Mouse (Mus musculus): ENCODE measurements around the gene Lce1b. TPM values are rescaled to one million over a fixed set of nuclear protein-coding genes. Genes with fewer than 3 reads are reported as not detected.
"Not testable (repeated sequence)": the region's sequence is repeated elsewhere in the genome, so short reads cannot be mapped to it uniquely, and the experiment has no call there.

Gene Lce1b
- not detected in 2 replicates for polyA plus RNA-seq (2015; fragmentation: Nextera tagmentation; extraction: Ambion mirVana)

DNA sequence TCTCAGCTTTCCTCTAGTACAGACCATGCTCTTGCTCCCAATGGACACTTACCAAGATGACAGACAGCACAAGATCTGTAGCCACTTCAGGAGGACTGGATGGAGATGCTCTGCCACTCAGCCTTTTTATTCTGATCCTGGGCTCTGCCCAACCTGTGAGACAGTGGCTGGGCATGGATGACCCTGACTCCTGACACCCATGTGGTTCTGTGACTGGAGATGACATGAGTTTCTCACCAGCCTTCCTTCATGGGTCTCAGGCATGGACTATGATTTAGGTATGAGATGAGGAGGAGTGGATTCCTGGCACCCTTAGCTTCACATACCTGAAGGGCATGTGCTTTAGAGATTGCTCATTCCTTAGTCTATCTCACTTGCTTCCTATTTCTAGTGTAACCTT is at the start of gene Lce1b:
Gene Lce1b, minus strand, starts transcription at position 101 of the 400 bp plus-strand sequence.
- no peaks in the 10 kb centered on the region for H3K27me3 ChIP-seq
- H3K4me2 ChIP-seq: no peak within 1 kb of the TSS
- no peak within 1 kb of the TSS for H3K27ac ChIP-seq
- no peaks in the 10 kb centered on the region for H3K36me3 ChIP-seq
- no peak for ATAC-seq (ENCODE audit: borderline replicate concordance, extremely low read depth, low FRiP score, low TSS enrichment)
- no peak within 1 kb of the TSS for H3K9ac ChIP-seq
- no peak within 1 kb of the TSS for H3K4me3 ChIP-seq
- no peaks in the 10 kb centered on the region for H3K4me1 ChIP-seq
- no peaks in the 10 kb centered on the region for H3K9me3 ChIP-seq

DNA sequence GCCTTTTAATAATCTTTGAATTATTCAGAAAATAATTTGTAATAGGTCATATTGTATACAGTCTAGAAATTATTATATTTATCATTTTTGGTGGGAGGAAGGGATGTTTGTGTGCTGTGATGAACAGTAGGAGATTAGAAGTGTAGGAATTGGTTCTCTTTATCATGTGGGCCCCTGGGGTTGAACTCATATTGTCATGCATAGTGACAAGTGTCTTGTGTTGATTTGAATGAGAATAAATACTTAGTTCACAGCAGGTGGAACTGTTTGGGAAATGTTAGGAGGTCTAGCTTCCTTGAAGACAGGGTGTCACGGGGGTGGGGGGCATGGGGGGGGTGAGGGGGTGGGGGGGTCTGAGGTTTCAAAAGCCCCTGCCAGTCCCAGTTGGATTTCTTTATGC is 37.9 kb upstream of the Lce1b start:
- ATAC-seq (ENCODE audit: borderline replicate concordance, extremely low read depth, low FRiP score, low TSS enrichment): no peak

DNA sequence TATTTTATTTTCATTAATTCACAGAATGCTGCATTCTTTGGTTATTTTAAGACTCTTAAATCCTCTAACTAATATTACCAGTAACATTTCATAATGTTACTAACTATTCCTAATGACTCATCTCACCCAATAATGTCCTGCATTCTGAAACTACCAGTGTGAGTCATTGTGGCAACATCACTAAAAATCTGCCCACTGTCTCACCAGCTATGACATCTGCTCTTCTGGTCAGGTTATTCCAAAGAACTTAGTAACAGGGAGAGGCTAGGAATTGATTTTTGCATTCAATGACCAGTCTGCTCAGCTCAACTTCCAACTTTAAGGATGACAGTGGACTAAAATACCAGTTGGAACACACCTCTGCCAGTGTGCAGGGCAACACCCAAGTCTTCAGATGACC is 35.0 kb upstream of the Lce1b start:
- Histone ChIP-seq H3K36me3 (no peaks in the 10 kb centered on the region), H3K9me3 (no peaks in the 10 kb centered on the region), H3K27me3 (no peaks in the 10 kb centered on the region), H3K4me2 (no peak overlapping the region), H3K27ac (no peak overlapping the region), H3K4me3 (no peak overlapping the region), H3K9ac (no peak overlapping the region), H3K4me1 (no peaks in the 10 kb centered on the region)
- no peak for ATAC-seq (ENCODE audit: borderline replicate concordance, extremely low read depth, low FRiP score, low TSS enrichment)

More for the DNA sequence above, 37.9 kb upstream of the Lce1b start:
- Histone ChIP-seq H3K4me2 (no peak overlapping the region), H3K27me3 (no peaks in the 10 kb centered on the region), H3K4me1 (no peaks in the 10 kb centered on the region), H3K9me3 (no peaks in the 10 kb centered on the region), H3K4me3 (no peak overlapping the region), H3K9ac (no peak overlapping the region), H3K27ac (no peak overlapping the region), H3K36me3 (no peaks in the 10 kb centered on the region)
- WGBS: 9% methylated on average over 1 of the region's 1 CpGs

- not testable (repeated sequence) for H3K9me3 ChIP-seq; H3K27me3 ChIP-seq; ATAC-seq (ENCODE audit: borderline replicate concordance, extremely low read depth, low FRiP score, low TSS enrichment); H3K4me1 ChIP-seq; H3K36me3 ChIP-seq; H3K9ac ChIP-seq; H3K4me3 ChIP-seq; H3K4me2 ChIP-seq; H3K27ac ChIP-seq
- 64% methylated on average over 16 of the region's 16 CpGs for WGBS
Measured at GRCm38 (mm10) chr3:92689154-92689553, 32.4 kb upstream of the Lce1b start.

DNA sequence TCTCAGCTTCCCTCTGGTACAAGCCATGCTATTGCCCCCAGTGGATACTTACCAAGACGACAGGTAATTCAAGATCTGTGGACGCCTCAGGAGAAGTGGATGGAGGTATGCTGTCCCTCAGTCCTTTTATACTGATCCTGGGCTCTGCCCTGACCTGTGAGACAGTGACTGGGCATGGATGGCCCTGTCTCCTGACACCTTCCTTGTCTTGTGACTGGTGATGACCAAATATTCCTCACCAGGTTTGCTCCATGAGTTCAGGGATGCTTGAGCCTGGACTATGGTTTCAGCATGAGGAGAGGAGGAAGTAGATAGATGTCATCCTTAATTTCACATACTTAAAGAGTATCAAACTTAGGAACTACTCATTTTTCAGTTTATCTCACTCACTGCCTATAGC is 30.4 kb upstream of the Lce1b start, which contains the start of gene Lce1d:
Gene Lce1d, minus strand, starts transcription at position 101 of the 400 bp plus-strand sequence.
- Histone ChIP-seq H3K9me3 (no peaks in the 10 kb centered on the region), H3K4me2 (no peak within 1 kb of the TSS), H3K27me3 (no peaks in the 10 kb centered on the region), H3K4me3 (no peak within 1 kb of the TSS), H3K4me1 (no peaks in the 10 kb centered on the region), H3K27ac (no peak within 1 kb of the TSS), H3K9ac (no peak within 1 kb of the TSS), H3K36me3 (no peaks in the 10 kb centered on the region)
- ATAC-seq (ENCODE audit: borderline replicate concordance, extremely low read depth, low FRiP score, low TSS enrichment): no peak
- 47% methylated on average over 2 of the region's 2 CpGs for WGBS

DNA sequence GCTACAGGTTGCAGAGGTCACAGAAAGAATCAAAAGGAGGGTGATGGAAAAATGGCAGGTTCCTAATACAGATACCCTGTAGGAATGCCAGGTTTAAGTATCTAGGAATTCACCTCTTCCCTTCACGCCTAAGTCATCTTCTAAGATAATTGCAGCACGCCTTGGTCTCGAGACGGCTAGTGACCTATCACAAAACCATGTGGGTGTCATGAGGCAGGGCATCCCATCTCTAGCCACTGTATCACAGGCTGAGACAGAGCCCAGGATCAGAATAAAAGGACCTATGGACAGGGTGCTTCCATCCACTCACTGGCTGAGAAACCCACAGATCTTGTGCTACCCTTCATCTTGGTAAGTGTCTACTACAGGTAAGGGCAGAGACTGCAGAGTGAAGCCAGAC is 22.2 kb upstream of the Lce1b start, which contains the start of gene Lce1c:
Gene Lce1c, plus strand, starts transcription at position 301 of the 400 bp plus-strand sequence.
- no peaks in the 10 kb centered on the region for H3K27me3 ChIP-seq
- H3K27ac ChIP-seq: no peak within 1 kb of the TSS
- no peak within 1 kb of the TSS for H3K4me2 ChIP-seq
- no peaks in the 10 kb centered on the region for H3K4me1 ChIP-seq
- ATAC-seq (ENCODE audit: borderline replicate concordance, extremely low read depth, low FRiP score, low TSS enrichment): no peak
- no peak within 1 kb of the TSS for H3K9ac ChIP-seq
- WGBS: 83% methylated on average over 4 of the region's 4 CpGs
- no peak within 1 kb of the TSS for H3K4me3 ChIP-seq
- H3K9me3 ChIP-seq: no peaks in the 10 kb centered on the region
- H3K36me3 ChIP-seq: no peaks in the 10 kb centered on the region

- Histone ChIP-seq H3K9me3 (no peaks in the 10 kb centered on the region), H3K27me3 (no peaks in the 10 kb centered on the region), H3K36me3 (no peaks in the 10 kb centered on the region), H3K27ac (no peak within 1 kb of the TSS), H3K4me2 (no peak within 1 kb of the TSS), H3K9ac (no peak within 1 kb of the TSS), H3K4me1 (no peaks in the 10 kb centered on the region), H3K4me3 (no peak within 1 kb of the TSS)
- no peak for ATAC-seq (ENCODE audit: borderline replicate concordance, extremely low read depth, low FRiP score, low TSS enrichment)
Measured at GRCm38 (mm10) chr3:92670215-92670614, 13.5 kb upstream of the Lce1b start, which contains the start of gene Lce1a2. TSS of gene Lce1a2 (minus strand) at chr3:92670315.

- no peak within 1 kb of the TSS for H3K4me2 ChIP-seq
- H3K4me1 ChIP-seq: no peaks in the 10 kb centered on the region
- H3K27me3 ChIP-seq: no peaks in the 10 kb centered on the region
- WGBS: 87% methylated on average over 1 of the region's 1 CpGs
- H3K9ac ChIP-seq: no peak within 1 kb of the TSS
- H3K27ac ChIP-seq: no peak within 1 kb of the TSS
- no peak within 1 kb of the TSS for H3K4me3 ChIP-seq
- no peaks in the 10 kb centered on the region for H3K9me3 ChIP-seq
- ATAC-seq (ENCODE audit: borderline replicate concordance, extremely low read depth, low FRiP score, low TSS enrichment): no peak
- no peaks in the 10 kb centered on the region for H3K36me3 ChIP-seq
Measured at GRCm38 (mm10) chr3:92648207-92648606, 8.5 kb downstream of the Lce1b start, which contains the start of gene Lce1a1. TSS of gene Lce1a1 (minus strand) at chr3:92648307.

DNA sequence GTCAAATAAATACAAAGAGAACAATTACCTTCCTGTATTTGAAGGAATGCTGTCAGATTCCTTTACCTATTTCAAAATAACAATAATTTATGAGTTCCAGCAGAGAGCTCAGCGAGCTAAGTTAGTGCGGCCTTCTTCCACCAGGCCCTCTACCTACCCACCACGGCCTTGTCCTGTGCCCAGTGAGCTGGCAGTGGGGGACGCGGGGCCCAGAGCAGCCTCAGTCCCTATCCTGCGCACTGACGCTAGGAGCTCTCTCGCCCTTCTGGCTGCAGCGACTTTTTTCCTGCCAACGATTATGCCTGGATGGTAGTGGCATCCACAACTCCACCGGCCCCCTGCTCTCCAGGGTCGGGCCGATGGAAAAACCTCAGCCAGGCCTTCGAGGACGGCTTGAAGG is 16.9 kb downstream of the Lce1b start:
- ATAC-seq (ENCODE audit: borderline replicate concordance, extremely low read depth, low FRiP score, low TSS enrichment): no peak
- 94% methylated on average over 15 of the region's 15 CpGs for WGBS
- Histone ChIP-seq H3K4me2 (no peak overlapping the region), H3K9ac (no peak overlapping the region), H3K4me1 (no peaks in the 10 kb centered on the region), H3K27me3 (no peaks in the 10 kb centered on the region), H3K27ac (no peak overlapping the region), H3K36me3 (no peaks in the 10 kb centered on the region), H3K9me3 (no peaks in the 10 kb centered on the region), H3K4me3 (no peak overlapping the region)

DNA sequence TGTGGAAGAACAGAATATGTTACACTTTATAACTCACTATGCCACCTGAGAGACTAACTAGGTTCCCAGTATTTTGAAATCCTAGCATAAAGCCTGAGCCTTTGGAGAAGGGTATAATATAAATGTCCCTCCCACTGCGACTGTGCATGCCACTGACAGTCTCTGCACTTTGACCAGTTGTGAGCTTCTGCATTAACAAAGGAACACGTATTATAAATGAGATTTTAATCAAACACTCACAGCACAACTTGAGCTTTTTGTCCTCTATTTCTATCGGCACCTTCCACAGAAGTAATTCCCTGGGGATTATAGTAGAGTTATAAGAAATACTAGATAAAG is 18.1 kb downstream of the Lce1b start:
- no peaks in the 10 kb centered on the region for H3K4me1 ChIP-seq
- no peaks in the 10 kb centered on the region for H3K36me3 ChIP-seq
- H3K9ac ChIP-seq: no peak overlapping the region
- H3K27me3 ChIP-seq: no peaks in the 10 kb centered on the region
- H3K4me2 ChIP-seq: no peak overlapping the region
- ATAC-seq (ENCODE audit: borderline replicate concordance, extremely low read depth, low FRiP score, low TSS enrichment): no peak
- H3K27ac ChIP-seq: no peak overlapping the region
- no peak overlapping the region for H3K4me3 ChIP-seq
- WGBS: 64% methylated on average over 3 of the region's 3 CpGs
- no peaks in the 10 kb centered on the region for H3K9me3 ChIP-seq

GRCm38 (mm10) chr3:92637745-92638652 is 18.7 kb downstream of the Lce1b start:
- 51% methylated on average over 1 of the region's 1 CpGs for WGBS
- Histone ChIP-seq H3K27ac (no peak overlapping the region), H3K9me3 (no peaks in the 10 kb centered on the region), H3K4me2 (no peak overlapping the region), H3K36me3 (no peaks in the 10 kb centered on the region), H3K27me3 (no peaks in the 10 kb centered on the region), H3K4me1 (no peaks in the 10 kb centered on the region), H3K4me3 (no peak overlapping the region), H3K9ac (no peak overlapping the region)
- no peak for ATAC-seq (ENCODE audit: borderline replicate concordance, extremely low read depth, low FRiP score, low TSS enrichment)

- Histone ChIP-seq H3K36me3 (no peaks in the 10 kb centered on the region), H3K9me3 (no peaks in the 10 kb centered on the region), H3K9ac (no peak within 1 kb of the TSS), H3K4me2 (no peak within 1 kb of the TSS), H3K27me3 (no peaks in the 10 kb centered on the region), H3K27ac (no peak within 1 kb of the TSS), H3K4me3 (no peak within 1 kb of the TSS), H3K4me1 (no peaks in the 10 kb centered on the region)
- WGBS: 53% methylated on average over 2 of the region's 2 CpGs
- no peak for ATAC-seq (ENCODE audit: borderline replicate concordance, extremely low read depth, low FRiP score, low TSS enrichment)
Measured at GRCm38 (mm10) chr3:92621560-92621959, 35.2 kb downstream of the Lce1b start, which contains the start of gene Lce6a. TSS of gene Lce6a (minus strand) at chr3:92621660.
